Mouse (Mus musculus): Measurements from ENCODE around the gene Mfsd2b. TPM values are rescaled to one million over a fixed set of nuclear protein-coding genes. Genes with fewer than 3 reads are reported as not detected.

Gene Mfsd2b
- total RNA-seq, 1 experiment from 2014 or later, result 1.7 TPM

GRCm38 (mm10) chr12:4840010-4840409 is 34.1 kb downstream of the Mfsd2b start:
- ATAC-seq (replicated peaks; ENCODE audit: insufficient number of reproducible peaks, low FRiP score, low TSS enrichment, poor library complexity, severe bottlenecking), result peak; percentile 50; the same call in 1 of the 2 replicates

- ATAC-seq (replicated peaks; ENCODE audit: insufficient number of reproducible peaks, low FRiP score, low TSS enrichment, poor library complexity, severe bottlenecking), result no peak
Observed at GRCm38 (mm10) chr12:4836959-4837358, 37.2 kb downstream of the Mfsd2b start.

DNA sequence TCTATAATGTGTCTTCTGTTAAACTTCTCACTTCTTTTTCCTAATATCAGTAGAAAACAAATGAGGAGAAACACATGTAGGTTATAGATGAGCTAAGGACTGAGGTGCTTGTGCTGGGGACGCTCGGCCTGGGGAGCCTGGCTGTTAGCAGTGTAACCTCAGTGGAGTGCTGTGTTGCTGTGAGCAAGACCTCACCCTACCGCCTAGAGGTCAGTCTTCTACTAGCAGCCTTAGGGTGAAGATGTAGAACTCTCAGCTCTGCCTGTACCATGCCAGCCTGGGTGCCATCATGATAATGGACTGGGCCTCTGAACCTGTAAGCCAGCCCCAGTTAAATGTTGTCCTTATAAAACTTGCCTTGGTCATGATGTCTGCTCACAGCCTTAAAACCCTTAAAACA is 46.9 kb downstream of the Mfsd2b start:
- ATAC-seq (replicated peaks; ENCODE audit: insufficient number of reproducible peaks, low FRiP score, low TSS enrichment, poor library complexity, severe bottlenecking), result no peak

- peak; percentile 98 for ATAC-seq (replicated peaks; ENCODE audit: insufficient number of reproducible peaks, low FRiP score, low TSS enrichment, poor library complexity, severe bottlenecking)
Observed at GRCm38 (mm10) chr12:4817361-4818101, 56.6 kb downstream of the Mfsd2b start, which contains the start of gene Sf3b6. TSS of gene Sf3b6 (plus strand) at chr12:4817544.

DNA sequence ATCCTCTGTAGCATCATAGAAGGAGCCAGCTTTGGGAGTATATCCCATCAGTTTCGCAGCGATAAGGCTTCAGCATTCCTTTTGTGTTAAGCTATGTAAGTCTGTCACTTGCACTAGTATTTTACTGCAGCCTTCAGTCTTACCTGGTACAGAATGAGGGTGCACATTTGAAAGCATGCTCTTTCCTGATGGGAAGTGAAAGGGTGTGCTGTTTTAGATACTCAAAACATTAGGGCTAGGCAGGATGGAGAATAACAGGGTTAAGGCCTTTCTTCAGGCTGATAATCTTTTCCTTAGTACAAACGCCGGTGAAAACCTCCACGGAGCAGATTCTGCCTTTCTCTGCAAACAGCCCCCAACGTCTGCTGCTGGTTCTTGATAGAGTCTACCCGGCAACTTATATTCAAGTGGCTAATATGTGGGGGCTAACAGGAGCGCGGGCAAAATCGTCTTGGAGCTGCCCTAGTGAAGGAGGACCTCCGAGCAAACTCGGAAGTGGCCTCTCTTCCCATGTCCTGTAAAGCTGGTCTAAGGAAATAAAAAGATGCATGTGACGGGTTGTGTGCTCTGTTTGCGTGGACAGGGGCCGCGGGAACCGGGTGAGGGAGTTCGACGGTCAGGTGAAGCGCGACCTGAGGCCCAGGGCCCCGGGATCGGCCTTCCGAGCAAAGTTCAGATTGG is 57.3 kb downstream of the Mfsd2b start:
- ATAC-seq (replicated peaks; ENCODE audit: insufficient number of reproducible peaks, low FRiP score, low TSS enrichment, poor library complexity, severe bottlenecking), result no peak

- ATAC-seq (replicated peaks; ENCODE audit: insufficient number of reproducible peaks, low FRiP score, low TSS enrichment, poor library complexity, severe bottlenecking), result no peak
Observed at GRCm38 (mm10) chr12:4813636-4814035, 60.5 kb downstream of the Mfsd2b start.

Other genes with a start within 250 kb of the Mfsd2b start
- gene Fam228a, start 135.9 kb downstream of the Mfsd2b start, total RNA-seq (2017), result 0.85 TPM in 1 of 3 replicates, not detected in the others
- gene Pfn4, start 105.3 kb downstream of the Mfsd2b start, total RNA-seq (2017), result not detected in 3 replicates
- gene Fam228b, start 105.1 kb downstream of the Mfsd2b start, total RNA-seq (2017), result 0.29 to 0.57 TPM in 2 of 3 replicates, not detected in the other
- gene Sf3b6, start 56.8 kb downstream of the Mfsd2b start, total RNA-seq (2017), result 118 to 202 TPM (median 184 TPM) in 3 replicates
- gene Fkbp1b, start 32.8 kb downstream of the Mfsd2b start, total RNA-seq (2017), result 9.4 to 30.7 TPM (median 11.2 TPM) in 3 replicates
- 6.2 to 8.5 TPM (median 6.2 TPM) in 3 replicates for gene Wdcp, start 31.1 kb downstream of the Mfsd2b start, total RNA-seq (2017)
- gene Ubxn2a, start 33.3 kb upstream of the Mfsd2b start, total RNA-seq (2017), result 43.1 to 48.6 TPM (median 47.9 TPM) in 3 replicates
- 43.3 to 66.9 TPM (median 52.2 TPM) in 3 replicates for gene Atad2b, start 43.0 kb upstream of the Mfsd2b start, total RNA-seq (2017)

All from monocyte, adult 5-6 weeks (primary cell).